Mouse (Mus musculus): Measurements from ENCODE around the gene Kalrn. TPM values are rescaled to one million over a fixed set of nuclear protein-coding genes. Genes with fewer than 3 reads are reported as not detected.

Gene Kalrn
- polyA plus RNA-seq, 1 experiment from 2014 or later: 19.3 TPM

- 0 out of 2 replicates have a peak, but pooled peaks cover under 1% of the 10 kb centered on the region for H3K36me3 ChIP-seq
- no peak overlapping the region for H3K4me2 ChIP-seq
- H3K9me3 ChIP-seq: no peaks in the 10 kb centered on the region
- no peak overlapping the region for H3K4me3 ChIP-seq (replicated peaks)
- no peak for ATAC-seq (ENCODE audit: insufficient read depth, low FRiP score, low read depth)
- H3K4me1 ChIP-seq: 0 out of 2 replicates have a peak, but pooled peaks cover 5% of the 10 kb centered on the region
- H3K27me3 ChIP-seq (replicated peaks): no peaks in the 10 kb centered on the region
- H3K9ac ChIP-seq: no peak overlapping the region
- WGBS: 90% methylated on average over 6 of the region's 6 CpGs
- H3K27ac ChIP-seq: no peak overlapping the region
Observed at GRCm38 (mm10) chr16:34043048-34043795, 530.1 kb downstream of the Kalrn start.

DNA sequence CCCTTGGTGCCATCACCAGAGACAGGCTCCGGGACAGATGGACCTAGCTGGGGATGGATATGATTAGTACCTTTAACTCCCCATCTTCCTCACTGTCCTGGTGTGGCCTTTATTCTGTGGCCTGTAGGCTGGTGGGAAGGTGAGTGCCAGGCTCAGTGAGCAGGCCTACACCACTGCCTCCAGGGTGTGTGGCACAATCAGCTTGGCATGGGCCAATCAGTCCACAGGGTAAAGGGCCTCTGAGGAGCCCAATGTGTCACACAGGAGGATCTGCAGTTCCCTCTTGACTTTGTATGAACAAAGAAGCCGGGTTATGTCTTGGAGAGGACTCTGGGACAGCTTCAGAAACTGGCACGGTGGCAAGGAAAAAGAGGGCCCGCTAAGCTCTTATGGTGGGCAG, 530.7 kb downstream of the Kalrn start:
- Histone ChIP-seq H3K36me3 (0 out of 2 replicates have a peak, but pooled peaks cover 6% of the 10 kb centered on the region), H3K27me3 (replicated peaks) (no peaks in the 10 kb centered on the region), H3K9me3 (no peaks in the 10 kb centered on the region), H3K4me3 (replicated peaks) (no peak overlapping the region), H3K9ac (no peak overlapping the region), H3K27ac (no peak overlapping the region), H3K4me2 (no peak overlapping the region), H3K4me1 (0 out of 2 replicates have a peak, but pooled peaks cover 5% of the 10 kb centered on the region)
- ATAC-seq (ENCODE audit: insufficient read depth, low FRiP score, low read depth): no peak
- 97% methylated on average over 4 of the region's 4 CpGs for WGBS

DNA sequence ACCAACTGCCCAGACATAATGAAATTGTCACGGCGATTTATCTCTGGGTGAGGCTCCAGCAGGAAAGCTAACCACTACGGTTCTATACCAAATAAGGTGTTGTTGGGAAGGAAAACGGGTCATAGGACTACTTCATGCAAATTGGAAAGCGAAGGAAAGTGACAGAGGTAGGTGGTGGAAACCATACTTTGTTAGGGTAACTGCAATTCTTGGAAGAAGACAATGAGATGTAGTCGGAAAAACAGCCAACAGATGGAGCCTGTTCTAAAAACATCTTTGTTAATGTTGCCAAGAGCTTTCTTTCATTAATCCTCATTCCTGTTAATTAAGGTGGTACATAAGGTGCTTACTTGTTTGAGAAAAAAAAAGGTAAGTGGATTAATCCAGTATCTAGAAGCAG, 533.1 kb downstream of the Kalrn start:
- Histone ChIP-seq H3K9me3 (no peaks in the 10 kb centered on the region), H3K36me3 (0 out of 2 replicates have a peak, but pooled peaks cover 6% of the 10 kb centered on the region), H3K4me3 (replicated peaks) (no peak overlapping the region), H3K27ac (no peak overlapping the region), H3K27me3 (replicated peaks) (no peaks in the 10 kb centered on the region), H3K4me1 (0 out of 2 replicates have a peak, but pooled peaks cover 5% of the 10 kb centered on the region), H3K9ac (no peak overlapping the region), H3K4me2 (no peak overlapping the region)
- ATAC-seq (ENCODE audit: insufficient read depth, low FRiP score, low read depth): no peak
- WGBS: 84% methylated on average over 6 of the region's 6 CpGs

GRCm38 (mm10) chr16:34039736-34040135, 533.6 kb downstream of the Kalrn start:
- H3K27ac ChIP-seq: no peak overlapping the region

GRCm38 (mm10) chr16:34036327-34037047, 536.8 kb downstream of the Kalrn start:
- no peak; the same call in 1 of the 2 replicates for ATAC-seq (ENCODE audit: insufficient read depth, low FRiP score, low read depth)
- Histone ChIP-seq H3K4me1 (0 out of 2 replicates have a peak, but pooled peaks cover 2% of the 10 kb centered on the region), H3K27ac (peak overlapping the region; percentile 4; the same call in 1 of the 2 replicates)

More at GRCm38 (mm10) chr16:34039736-34040135, 533.6 kb downstream of the Kalrn start:
- Histone ChIP-seq H3K9me3 (no peaks in the 10 kb centered on the region), H3K4me2 (no peak overlapping the region), H3K27me3 (replicated peaks) (no peaks in the 10 kb centered on the region), H3K4me1 (0 out of 2 replicates have a peak, but pooled peaks cover 5% of the 10 kb centered on the region), H3K9ac (no peak overlapping the region), H3K4me3 (replicated peaks) (no peak overlapping the region), H3K36me3 (0 out of 2 replicates have a peak, but pooled peaks cover 6% of the 10 kb centered on the region)
- WGBS: 75% methylated on average over 4 of the region's 4 CpGs
- no peak for ATAC-seq (ENCODE audit: insufficient read depth, low FRiP score, low read depth)

DNA sequence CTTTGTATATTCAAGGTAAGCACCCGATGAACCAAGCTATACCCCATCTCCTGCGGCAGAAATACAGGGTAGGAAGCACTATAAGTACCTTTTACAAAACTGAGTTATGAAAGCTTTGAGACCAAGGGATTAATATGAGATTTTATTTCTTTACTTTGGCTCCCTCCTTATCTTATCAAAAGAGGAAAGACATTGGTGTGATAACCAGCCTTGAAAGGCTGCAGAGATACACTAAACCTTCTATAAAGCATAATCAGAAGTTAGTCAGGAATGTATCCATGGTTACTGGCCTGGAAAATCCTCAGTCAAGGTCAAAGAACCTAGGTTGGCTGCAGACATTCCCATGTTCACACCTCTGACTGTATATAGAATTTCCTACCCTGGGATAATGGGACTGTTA, 537.6 kb downstream of the Kalrn start:
- H3K9ac ChIP-seq: no peak overlapping the region
- 0 out of 2 replicates have a peak, but pooled peaks cover 4% of the 10 kb centered on the region for H3K4me1 ChIP-seq
- 77% methylated on average over 2 of the region's 2 CpGs for WGBS
- H3K27me3 ChIP-seq (replicated peaks): no peaks in the 10 kb centered on the region
- no peak overlapping the region for H3K27ac ChIP-seq
- ATAC-seq (ENCODE audit: insufficient read depth, low FRiP score, low read depth): no peak
- no peak overlapping the region for H3K4me3 ChIP-seq (replicated peaks)
- no peak overlapping the region for H3K4me2 ChIP-seq
- H3K9me3 ChIP-seq: no peaks in the 10 kb centered on the region
- H3K36me3 ChIP-seq: 0 out of 2 replicates have a peak, but pooled peaks cover 6% of the 10 kb centered on the region

More at GRCm38 (mm10) chr16:34036327-34037047, 536.8 kb downstream of the Kalrn start:
- Histone ChIP-seq H3K4me3 (replicated peaks) (no peak overlapping the region), H3K9me3 (no peaks in the 10 kb centered on the region), H3K27me3 (replicated peaks) (no peaks in the 10 kb centered on the region), H3K9ac (no peak overlapping the region), H3K4me2 (no peak overlapping the region), H3K36me3 (0 out of 2 replicates have a peak, but pooled peaks cover 6% of the 10 kb centered on the region)
- 47% methylated on average over 10 of the region's 10 CpGs for WGBS

GRCm38 (mm10) chr16:34034267-34034666, 539.1 kb downstream of the Kalrn start:
- WGBS: 90% methylated on average over 17 of the region's 17 CpGs
- H3K36me3 ChIP-seq: 0 out of 2 replicates have a peak, but pooled peaks cover 6% of the 10 kb centered on the region

GRCm38 (mm10) chr16:34032011-34032645, 541.2 kb downstream of the Kalrn start:
- Histone ChIP-seq H3K36me3 (peaks cover 11% of the 10 kb centered on the region; the same call in 1 of the 2 replicates), H3K27me3 (replicated peaks) (no peaks in the 10 kb centered on the region), H3K4me2 (no peak overlapping the region), H3K4me1 (0 out of 2 replicates have a peak, but pooled peaks cover 5% of the 10 kb centered on the region), H3K4me3 (replicated peaks) (no peak overlapping the region), H3K9ac (no peak overlapping the region), H3K9me3 (no peaks in the 10 kb centered on the region), H3K27ac (0 out of 2 replicates have a peak overlapping the region, but pooled peaks have one; percentile 6)
- WGBS: 85% methylated on average over 12 of the region's 12 CpGs
- ATAC-seq (ENCODE audit: insufficient read depth, low FRiP score, low read depth): no peak

More at GRCm38 (mm10) chr16:34034267-34034666, 539.1 kb downstream of the Kalrn start:
- Histone ChIP-seq H3K4me3 (replicated peaks) (no peak overlapping the region), H3K9me3 (no peaks in the 10 kb centered on the region), H3K4me2 (no peak overlapping the region), H3K27me3 (replicated peaks) (no peaks in the 10 kb centered on the region), H3K27ac (no peak overlapping the region), H3K9ac (no peak overlapping the region), H3K4me1 (0 out of 2 replicates have a peak, but pooled peaks cover 5% of the 10 kb centered on the region)
- ATAC-seq (ENCODE audit: insufficient read depth, low FRiP score, low read depth): no peak

DNA sequence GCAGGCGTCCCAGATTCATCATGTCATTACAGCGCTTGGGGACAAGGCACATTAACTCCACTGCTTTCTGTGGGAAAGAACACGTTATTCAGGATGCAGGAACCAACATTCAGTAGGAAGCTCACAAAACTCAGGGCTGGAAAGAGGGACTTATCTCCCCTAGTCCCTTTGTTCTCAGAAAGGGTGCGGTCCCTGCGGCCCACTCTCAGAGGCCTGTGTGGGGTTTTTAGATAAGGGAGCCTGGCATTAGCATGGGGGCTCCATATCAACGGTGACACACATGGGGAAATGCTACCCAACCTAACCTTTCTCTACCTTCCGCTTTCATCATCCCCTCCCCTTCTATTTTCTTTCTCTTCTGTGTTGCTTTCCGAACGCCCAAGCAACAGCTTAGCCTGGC, 541.8 kb downstream of the Kalrn start:
- no peak overlapping the region for H3K4me3 ChIP-seq (replicated peaks)
- H3K27ac ChIP-seq: 0 out of 2 replicates have a peak overlapping the region, but pooled peaks have one; percentile 6
- H3K36me3 ChIP-seq: peaks cover 16% of the 10 kb centered on the region
- H3K4me1 ChIP-seq: 0 out of 2 replicates have a peak, but pooled peaks cover 5% of the 10 kb centered on the region
- no peak overlapping the region for H3K9ac ChIP-seq
- peak; percentile 70 for ATAC-seq (ENCODE audit: insufficient read depth, low FRiP score, low read depth)
- no peaks in the 10 kb centered on the region for H3K9me3 ChIP-seq
- H3K4me2 ChIP-seq: no peak overlapping the region
- 67% methylated on average over 9 of the region's 9 CpGs for WGBS
- no peaks in the 10 kb centered on the region for H3K27me3 ChIP-seq (replicated peaks)

DNA sequence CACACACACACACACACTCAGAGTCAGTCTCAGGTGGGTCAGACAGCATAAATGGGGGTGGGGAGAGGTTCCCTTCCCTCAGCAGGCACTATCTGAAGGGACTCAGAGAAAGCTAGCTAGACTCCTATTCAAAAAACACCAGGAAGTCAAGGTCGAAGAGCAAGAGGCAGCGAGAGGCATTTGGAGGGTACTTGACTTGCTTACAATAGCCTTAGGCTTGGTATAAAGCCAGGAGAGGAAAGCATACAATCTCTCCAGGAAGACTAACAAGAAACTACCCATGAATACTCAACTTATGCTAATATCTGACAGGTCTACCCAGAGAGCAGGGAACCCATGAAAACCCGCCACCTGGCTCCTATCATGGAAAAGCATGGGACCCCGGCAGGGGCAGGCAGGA, 543.0 kb downstream of the Kalrn start:
- no peak overlapping the region for H3K9ac ChIP-seq
- H3K27ac ChIP-seq: 0 out of 2 replicates have a peak overlapping the region, but pooled peaks have one; percentile 41
- no peak overlapping the region for H3K4me3 ChIP-seq (replicated peaks)
- no peak overlapping the region for H3K4me2 ChIP-seq
- no peaks in the 10 kb centered on the region for H3K27me3 ChIP-seq (replicated peaks)
- H3K4me1 ChIP-seq: 0 out of 2 replicates have a peak, but pooled peaks cover 5% of the 10 kb centered on the region
- H3K9me3 ChIP-seq: no peaks in the 10 kb centered on the region
- H3K36me3 ChIP-seq: peaks cover 20% of the 10 kb centered on the region
- ATAC-seq (ENCODE audit: insufficient read depth, low FRiP score, low read depth): no peak
- WGBS: 67% methylated on average over 4 of the region's 4 CpGs

GRCm38 (mm10) chr16:34029790-34030189, 543.5 kb downstream of the Kalrn start:
- no peak overlapping the region for H3K4me3 ChIP-seq (replicated peaks)
- H3K27ac ChIP-seq: no peak overlapping the region
- no peaks in the 10 kb centered on the region for H3K9me3 ChIP-seq
- H3K27me3 ChIP-seq (replicated peaks): no peaks in the 10 kb centered on the region
- 59% methylated on average over 5 of the region's 5 CpGs for WGBS
- no peak overlapping the region for H3K9ac ChIP-seq
- H3K4me1 ChIP-seq: 0 out of 2 replicates have a peak, but pooled peaks cover 5% of the 10 kb centered on the region
- peaks cover 20% of the 10 kb centered on the region for H3K36me3 ChIP-seq
- peak; percentile 71; the same call in 1 of the 2 replicates for ATAC-seq (ENCODE audit: insufficient read depth, low FRiP score, low read depth)
- no peak overlapping the region for H3K4me2 ChIP-seq

Measured in stomach, embryonic 15.5 days (tissue).